Mouse (Mus musculus) CH12F3 (cell line): ENCODE results near the gene Henmt1.

ENCODE experiments used
- in situ Hi-C: fragments of 300-500 bp; cut with MboI; formaldehyde crosslinking; loops from 2 replicates; pipeline ENCODE4 v1.14.3; 2020; ENCODE audit warnings: low sequenced_read_pairs

Gene Henmt1

GRCm38 (mm10) chr3:108995379-108995778, 55.7 kb downstream of the Henmt1 start:
- in situ Hi-C loops = no loop called here

DNA sequence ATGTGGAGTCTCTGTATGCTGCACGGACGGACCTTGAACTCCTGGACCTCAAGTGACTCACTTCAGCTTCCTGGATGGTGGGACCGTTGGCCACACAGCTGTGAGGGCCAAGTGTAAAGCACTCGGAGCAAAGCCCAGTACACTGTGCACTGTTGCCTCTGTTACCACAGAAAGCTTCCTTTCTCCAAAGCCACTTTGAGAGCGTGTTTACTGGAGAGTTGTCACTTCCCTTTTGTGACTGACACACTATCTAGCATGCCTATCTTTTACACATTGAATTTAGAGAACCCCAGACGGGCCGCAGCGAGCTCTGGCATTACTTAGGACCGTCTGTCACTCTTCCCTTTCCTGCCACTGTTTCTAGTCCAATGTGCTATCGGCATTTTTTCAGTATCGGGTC, 57.6 kb downstream of the Henmt1 start:
- in situ Hi-C loops = no loop called here

DNA sequence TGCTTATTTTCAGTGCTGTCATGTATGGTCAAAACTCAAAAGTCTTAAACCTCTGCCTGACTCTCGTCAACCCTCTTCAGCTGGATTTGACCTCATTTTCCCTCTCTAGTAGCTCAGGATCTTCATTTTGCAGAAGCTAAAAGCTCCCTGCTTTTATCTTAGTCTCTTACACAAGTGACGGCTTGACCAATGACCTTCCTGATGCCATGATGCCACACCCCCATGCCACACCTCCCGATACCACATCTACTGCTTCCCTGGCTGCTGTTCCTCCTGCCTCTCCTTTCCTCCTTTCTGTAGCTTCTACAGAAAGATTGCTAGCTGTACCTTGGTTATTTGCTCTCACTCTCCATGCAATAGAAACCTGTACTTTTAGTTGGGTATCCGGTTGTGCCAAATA, 58.1 kb downstream of the Henmt1 start:
- in situ Hi-C loops = no loop called here

DNA sequence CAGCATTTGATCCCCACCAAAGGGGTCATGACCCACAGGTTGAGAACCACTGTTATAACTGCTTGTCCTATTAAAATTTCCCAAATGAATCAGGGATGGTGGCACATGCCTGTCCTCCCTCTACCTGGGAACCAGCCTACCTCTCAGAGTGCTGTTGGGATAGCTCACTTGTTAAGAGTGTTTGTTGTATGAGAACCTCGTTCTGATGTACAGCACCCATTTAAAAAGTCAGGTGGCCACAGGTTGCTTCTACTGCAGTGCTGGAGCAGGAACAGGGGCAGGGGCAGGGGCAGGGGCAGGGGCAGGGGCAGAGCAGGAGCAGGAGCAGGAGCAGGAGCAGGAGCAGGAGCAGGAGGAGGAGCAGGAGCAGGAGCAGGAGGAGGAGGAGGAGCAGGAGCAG, 59.5 kb downstream of the Henmt1 start:
- in situ Hi-C loops = no loop called here

GRCm38 (mm10) chr3:109005777-109006176, 66.1 kb downstream of the Henmt1 start:
- in situ Hi-C loops = no loop called here

DNA sequence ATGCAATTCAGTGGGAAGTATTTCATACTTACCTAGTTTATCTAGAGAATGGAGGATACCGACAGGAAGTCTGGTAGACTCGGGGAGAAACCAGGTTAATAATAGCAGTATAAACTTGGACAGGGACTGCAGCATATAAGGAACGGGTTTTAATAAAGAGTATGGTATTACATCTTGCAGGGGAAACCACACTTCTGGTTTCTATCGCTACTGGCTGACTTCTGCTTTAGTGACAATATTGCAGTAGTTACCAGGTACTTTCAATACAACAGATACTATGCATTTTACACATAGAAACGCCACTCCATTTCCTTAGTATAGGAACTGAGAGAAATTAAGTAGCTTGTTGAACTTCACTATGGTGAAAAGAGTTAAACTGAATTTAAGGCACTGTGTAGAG, 68.5 kb downstream of the Henmt1 start:
- in situ Hi-C loops = no loop called here
